Mouse (Mus musculus) kidney, adult 18-20 months (tissue): ENCODE results near the gene Bex6.

Experiments
- DNase-seq: peaks from one replicate; pipeline ENCODE4 v3.0.0; 2021

Bex6 gene

GRCm38 (mm10) chr16:32179333-32179901, at the start of gene Bex6:
Gene Bex6 (plus strand): TSS chr16:32179823.
- DNase-seq, result no peak

- DNase-seq, result peak; percentile 38
Measured at GRCm38 (mm10) chr16:32130190-32130826, 49.3 kb upstream of the Bex6 start.

- no peak for DNase-seq
Measured at GRCm38 (mm10) chr16:32133148-32133547, 46.5 kb upstream of the Bex6 start.

GRCm38 (mm10) chr16:32135842-32136357, 43.7 kb upstream of the Bex6 start:
- DNase-seq, result no peak

- no peak for DNase-seq
Measured at GRCm38 (mm10) chr16:32138954-32139353, 40.7 kb upstream of the Bex6 start.

- no peak for DNase-seq
Measured at GRCm38 (mm10) chr16:32143766-32144165, 35.9 kb upstream of the Bex6 start.

GRCm38 (mm10) chr16:32144592-32144991, 35.0 kb upstream of the Bex6 start:
- no peak for DNase-seq

- DNase-seq, result peak; percentile 48
Measured at GRCm38 (mm10) chr16:32147589-32148207, 31.9 kb upstream of the Bex6 start.

- no peak for DNase-seq
Measured at GRCm38 (mm10) chr16:32153976-32154375, 25.6 kb upstream of the Bex6 start.

- DNase-seq, result no peak
Measured at GRCm38 (mm10) chr16:32154437-32154836, 25.2 kb upstream of the Bex6 start.

- DNase-seq, result no peak
Measured at GRCm38 (mm10) chr16:32156719-32157118, 22.9 kb upstream of the Bex6 start.

- no peak for DNase-seq
Measured at GRCm38 (mm10) chr16:32157369-32157768, 22.3 kb upstream of the Bex6 start.

GRCm38 (mm10) chr16:32158966-32159365, 20.7 kb upstream of the Bex6 start:
- DNase-seq, result no peak

- no peak for DNase-seq
Measured at GRCm38 (mm10) chr16:32160742-32161323, 18.8 kb upstream of the Bex6 start.

- DNase-seq, result peak; percentile 18
Measured at GRCm38 (mm10) chr16:32163392-32163791, 16.2 kb upstream of the Bex6 start.

GRCm38 (mm10) chr16:32163891-32164290, 15.7 kb upstream of the Bex6 start:
- no peak for DNase-seq

GRCm38 (mm10) chr16:32164396-32165027, 15.1 kb upstream of the Bex6 start:
- peak; percentile 21 for DNase-seq

GRCm38 (mm10) chr16:32165281-32165821, 14.3 kb upstream of the Bex6 start, which contains the start of gene Nrros:
Gene Nrros (minus strand): TSS chr16:32165594.
- DNase-seq, result peak; percentile 49

- DNase-seq, result no peak
Measured at GRCm38 (mm10) chr16:32167819-32168545, 11.6 kb upstream of the Bex6 start.

- DNase-seq, result no peak
Measured at GRCm38 (mm10) chr16:32171031-32171731, 8.4 kb upstream of the Bex6 start.

- peak; percentile 47 for DNase-seq
Measured at GRCm38 (mm10) chr16:32173401-32173800, 6.2 kb upstream of the Bex6 start.
